Mouse (Mus musculus) stomach, postnatal 0 days (tissue): ENCODE measurements around the gene Ak6.

ENCODE experiments used
- CTCF ChIP-seq: IDR thresholded peaks from 2 replicates; pipeline ENCODE4 v1.5.1; 2016; ENCODE audit warnings: antibody characterized with exemption, low read depth, mild to moderate bottlenecking, moderate library complexity
- EP300 ChIP-seq: optimal IDR thresholded peaks from 2 replicates; pipeline ENCODE3; 2016; ENCODE audit warnings: antibody characterized with exemption

- no peak for TF ChIP-seq CTCF
- no peak for TF ChIP-seq EP300
Measured at GRCm38 (mm10) chr13:100642471-100643209, 8.1 kb upstream of the Ak6 start.
